Mouse (Mus musculus) spleen, adult 2 months (tissue): ENCODE measurements around the gene Spata32.

Source experiments
- CTCF ChIP-seq: fragments of 200-500 bp; IDR thresholded peaks from 2 replicates; pipeline ENCODE4 v1.5.1; 2011; ENCODE audit warnings: mild to moderate bottlenecking, inconsistent platforms; ENCODE audit not compliant: insufficient read depth, insufficient read length, insufficient replicate concordance; ENCODE audit errors: extremely low read depth
- POLR2A ChIP-seq: fragments of 200-500 bp; IDR thresholded peaks from 2 replicates; pipeline ENCODE4 v1.6.1; 2011; ENCODE audit warnings: low read depth, low read length, inconsistent platforms

- TF ChIP-seq POLR2A (no peak), CTCF (no peak)
Observed at GRCm38 (mm10) chr11:103162132-103162531, 56.1 kb downstream of the Spata32 start.
